ENCODE assay signal across 8 mouse cellular contexts in the genomic region with DNA sequence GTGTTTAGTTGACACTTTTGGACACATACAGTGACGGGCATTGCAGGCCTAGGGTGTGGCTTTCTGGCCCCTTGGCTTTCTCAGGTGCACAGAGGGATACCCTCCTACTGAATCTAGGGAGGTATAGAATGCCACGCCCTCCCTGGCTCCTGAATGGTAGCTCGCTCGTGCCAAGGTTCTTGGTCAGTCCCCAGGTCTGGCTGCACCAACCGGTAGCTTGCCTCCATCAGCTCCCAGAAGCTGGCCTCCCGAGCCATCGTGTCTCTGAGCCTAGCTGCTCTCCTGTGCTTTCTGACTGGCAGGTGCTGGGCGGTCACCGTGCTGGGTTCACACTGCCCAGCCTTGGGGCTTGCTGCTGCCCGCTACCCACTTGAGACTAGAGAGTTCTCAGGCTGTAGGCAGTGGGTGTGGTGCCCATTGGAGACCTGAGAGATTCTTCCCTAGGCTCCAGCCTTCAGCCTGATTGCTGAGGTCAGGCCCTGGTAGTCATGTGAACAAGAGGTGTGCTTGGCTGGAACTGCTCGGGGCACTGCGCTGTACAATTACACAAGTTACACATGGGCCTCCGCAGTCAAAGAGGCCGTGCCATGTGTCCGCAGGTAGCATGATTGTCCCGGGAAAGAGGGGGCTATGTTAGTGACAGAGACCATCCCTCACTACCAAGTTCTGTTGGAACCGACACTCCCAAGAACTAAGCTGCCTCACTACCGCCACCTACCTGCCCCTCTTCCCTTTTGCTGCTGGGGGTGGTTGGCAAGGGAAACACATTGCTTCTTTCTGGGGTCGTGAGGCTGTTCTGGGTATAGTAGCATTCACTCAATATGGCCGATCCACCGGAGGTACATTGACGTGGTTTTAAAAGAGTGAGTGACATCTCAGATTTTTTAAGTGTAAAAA. TPM values are rescaled to one million over a fixed set of nuclear protein-coding genes. Genes with fewer than 3 reads are reported as not detected.
DNase-seq lines count a peak whose midpoint lies in the region; ATAC-seq lines count a peak whose summit lies in the region.

No protein-coding gene starts in this region.

- peak overlapping the region; percentile 84 for H3K27ac ChIP-seq in hindbrain, embryonic 10.5 days
- H3K27ac ChIP-seq in midbrain, embryonic 14.5 days (replicated peaks; ENCODE audit: low read depth, low read length): peak overlapping the region; percentile 85

- H3K4me1 ChIP-seq in hindbrain, embryonic 10.5 days (replicated peaks): peaks cover 100% of the 10 kb centered on the region
- peaks cover 91% of the 10 kb centered on the region for H3K4me1 ChIP-seq in midbrain, embryonic 14.5 days (ENCODE audit: control insufficient read depth, insufficient read depth, low read length)

- H3K9ac ChIP-seq in midbrain, embryonic 14.5 days (replicated peaks; ENCODE audit: low read length): no peak overlapping the region

- H3K4me2 ChIP-seq in midbrain, embryonic 14.5 days (ENCODE audit: low read length): no peak overlapping the region

- peaks cover 61% of the 10 kb centered on the region for H3K36me3 ChIP-seq in hindbrain, embryonic 10.5 days
- H3K36me3 ChIP-seq in midbrain, embryonic 14.5 days (ENCODE audit: control insufficient read depth, insufficient read depth, low read length): peaks cover 16% of the 10 kb centered on the region

- no peaks in the 10 kb centered on the region for H3K9me3 ChIP-seq in hindbrain, embryonic 10.5 days
- no peaks in the 10 kb centered on the region for H3K9me3 ChIP-seq in midbrain, embryonic 14.5 days (ENCODE audit: control insufficient read depth, low read length)

- 84% methylated on average over 22 of the region's 22 CpGs for WGBS in hindbrain, embryonic 10.5 days
- WGBS in midbrain, embryonic 14.5 days: 84% methylated on average over 22 of the region's 22 CpGs

- no peak for ATAC-seq in midbrain, embryonic 14.5 days (ENCODE audit: low FRiP score, low TSS enrichment)
- no peak for ATAC-seq in megakaryocyte-erythroid progenitor cell, adult 5-6 weeks (replicated peaks; ENCODE audit: low FRiP score, low TSS enrichment, poor library complexity, severe bottlenecking)

- DNase-seq in cerebellum, postnatal 10 days: peak; percentile 76 to 81
- no peak for DNase-seq in cerebellum, adult 9-10 months
- DNase-seq in right cerebral cortex, postnatal 4 days: peak; percentile 62
- DNase-seq in right cerebral cortex, postnatal 36 days (ENCODE audit: low spot score in 2 of 2): no peak
- no peak for DNase-seq in hindbrain, embryonic 10.5 days (ENCODE audit: low spot score)
- DNase-seq in midbrain, embryonic 14.5 days: peak; percentile 46
- no peak for DNase-seq in urinary bladder, postnatal 14 days (ENCODE audit: low spot score)

- H3K4me3 ChIP-seq in hindbrain, embryonic 10.5 days: no peak overlapping the region
- H3K4me3 ChIP-seq in midbrain, embryonic 14.5 days (replicated peaks; ENCODE audit: low read depth, low read length): no peak overlapping the region

- peaks cover 10% of the 10 kb centered on the region; the same call in 1 of the 2 replicates for H3K27me3 ChIP-seq in hindbrain, embryonic 10.5 days (ENCODE audit: insufficient read depth, poor library complexity, severe bottlenecking)
- H3K27me3 ChIP-seq in midbrain, embryonic 14.5 days (ENCODE audit: control insufficient read depth, insufficient read depth, low read length): no peaks in the 10 kb centered on the region

RNA-seq across cellular contexts. Expression of a gene that starts 27.3 kb away (rescaled TPM):
- 138 and 165 TPM in 2 replicates for polyA plus RNA-seq in hindbrain, embryonic 10.5 days (2016; fragmentation: Nextera tagmentation; extraction: Ambion mirVana)
- polyA plus RNA-seq in midbrain, embryonic 14.5 days (2014; fragmentation: Nextera tagmentation; extraction: Ambion mirVana): 15.5 and 23.7 TPM in 2 replicates
- 76.6 and 99.8 TPM in 2 replicates for total RNA-seq in megakaryocyte-erythroid progenitor cell, adult 5-6 weeks (2014; fragmentation: Nextera tagmentation)
- 43.8 and 62.0 TPM in 2 replicates for total RNA-seq in megakaryocyte-erythroid progenitor cell, adult 5-6 weeks (2017)

Comparison
In these comparisons a context has a peak if more than half of its experiments do, and no peak if none do; other contexts are left out.
1. DNase-seq: peak in cerebellum, postnatal 10 days (2 of 2), right cerebral cortex, postnatal 4 days (single experiment) and midbrain, embryonic 14.5 days (single experiment); none in cerebellum, adult 9-10 months (single experiment), right cerebral cortex, postnatal 36 days (0 of 2), hindbrain, embryonic 10.5 days (single experiment) and urinary bladder, postnatal 14 days (single experiment).